Mouse (Mus musculus): ENCODE data around the gene Mroh8. TPM values are rescaled to one million over a fixed set of nuclear protein-coding genes. Genes with fewer than 3 reads are reported as not detected.
A peak's percentile ranks its signal among the peaks of the same experiment; 100 is the strongest.

Gene Mroh8
- total RNA-seq (2021) = under 1 TPM; 0.59 to 0.60 TPM

DNA sequence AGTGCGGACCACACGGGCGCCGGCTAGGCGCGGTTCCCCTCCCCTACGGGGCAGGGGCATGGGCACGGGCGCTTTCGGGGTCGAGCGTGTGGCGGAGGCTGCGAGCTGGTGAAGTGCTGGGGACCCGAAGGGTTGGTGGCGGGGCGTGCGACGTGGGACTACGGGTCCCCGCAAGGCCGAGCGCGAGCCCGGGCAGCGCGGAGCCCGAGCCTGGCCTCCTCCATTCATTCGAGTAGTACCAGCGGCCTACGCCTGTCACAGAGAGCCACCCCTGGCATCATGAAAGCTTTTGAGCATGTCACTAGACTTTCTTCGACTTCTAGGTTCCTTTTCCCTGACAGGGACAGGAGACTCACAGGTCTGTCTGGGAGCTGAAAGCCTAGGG, at the start of gene Mroh8:
TSS of gene Mroh8 (minus strand) at position 134 of the 385 bp plus-strand sequence.
- intact Hi-C loops (cut with DNase I) = no loop called here
- peak; percentile 20 to 77 for DNase-seq (ENCODE audit: extremely low spot score in 1 of 2, low spot score in 2 of 2)

- intact Hi-C loops (cut with DNase I) = no loop called here
- DNase-seq (ENCODE audit: extremely low spot score in 1 of 2, low spot score in 2 of 2) = peak in 1 of 2 experiments; percentile 62
These were observed 49.2 kb upstream of the Mroh8 start for GRCm38 (mm10) chr2:157328570-157328969.

- no peak for DNase-seq (ENCODE audit: extremely low spot score in 1 of 2, low spot score in 2 of 2)
- intact Hi-C loops (cut with DNase I) = no loop called here
These were observed 48.8 kb upstream of the Mroh8 start for GRCm38 (mm10) chr2:157328106-157328505.

- intact Hi-C loops (cut with DNase I) = no loop called here
- no peak for DNase-seq (ENCODE audit: extremely low spot score in 1 of 2, low spot score in 2 of 2)
These were observed 45.9 kb upstream of the Mroh8 start for GRCm38 (mm10) chr2:157325238-157325637.

DNA sequence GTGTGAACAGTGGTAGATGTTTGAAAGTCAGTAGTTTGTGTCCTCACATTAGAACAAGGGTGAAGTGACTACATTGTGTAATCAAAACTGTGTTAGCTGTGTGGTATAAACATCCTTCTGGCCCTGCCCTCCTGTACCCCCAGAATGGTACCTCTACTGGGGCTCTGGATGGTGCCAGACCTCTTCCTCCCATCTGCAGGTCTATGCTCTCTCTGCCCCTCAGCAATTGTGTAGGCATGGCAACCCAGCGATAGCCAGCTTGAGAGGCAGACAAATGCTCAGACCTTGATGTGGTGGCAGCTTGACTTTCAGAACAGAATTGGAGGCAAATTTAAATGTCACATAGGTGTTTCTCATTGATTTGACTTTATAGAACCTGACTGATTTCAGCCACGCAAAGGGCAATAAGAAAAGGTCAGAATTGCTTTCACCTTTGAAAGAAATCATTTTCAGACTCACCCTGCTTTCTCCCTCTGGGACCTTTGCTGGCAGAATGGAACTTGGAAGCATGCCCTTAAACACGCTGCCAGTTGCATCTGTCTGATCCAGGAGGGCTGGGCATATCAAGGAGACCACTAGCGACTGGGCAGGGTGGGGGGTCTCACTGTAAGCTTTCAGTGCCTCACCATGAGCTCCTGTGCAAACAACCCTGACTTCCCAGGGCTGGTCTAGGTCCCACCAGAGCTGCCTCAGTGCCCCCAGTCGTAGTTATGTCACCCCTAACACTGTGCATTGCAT, 42.8 kb upstream of the Mroh8 start:
- intact Hi-C loops (cut with DNase I) = no loop called here
- no peak for DNase-seq (ENCODE audit: extremely low spot score in 1 of 2, low spot score in 2 of 2)

GRCm38 (mm10) chr2:157320886-157321285, 41.5 kb upstream of the Mroh8 start:
- DNase-seq (ENCODE audit: extremely low spot score in 1 of 2, low spot score in 2 of 2) = no peak
- intact Hi-C loops (cut with DNase I) = no loop called here

- intact Hi-C loops (cut with DNase I) = no loop called here
- no peak for DNase-seq (ENCODE audit: extremely low spot score in 1 of 2, low spot score in 2 of 2)
These were observed 40.8 kb upstream of the Mroh8 start for GRCm38 (mm10) chr2:157320135-157320534.

GRCm38 (mm10) chr2:157317220-157317619, 37.9 kb upstream of the Mroh8 start:
- DNase-seq (ENCODE audit: extremely low spot score in 1 of 2, low spot score in 2 of 2) = no peak
- intact Hi-C loops (cut with DNase I) = no loop called here

DNA sequence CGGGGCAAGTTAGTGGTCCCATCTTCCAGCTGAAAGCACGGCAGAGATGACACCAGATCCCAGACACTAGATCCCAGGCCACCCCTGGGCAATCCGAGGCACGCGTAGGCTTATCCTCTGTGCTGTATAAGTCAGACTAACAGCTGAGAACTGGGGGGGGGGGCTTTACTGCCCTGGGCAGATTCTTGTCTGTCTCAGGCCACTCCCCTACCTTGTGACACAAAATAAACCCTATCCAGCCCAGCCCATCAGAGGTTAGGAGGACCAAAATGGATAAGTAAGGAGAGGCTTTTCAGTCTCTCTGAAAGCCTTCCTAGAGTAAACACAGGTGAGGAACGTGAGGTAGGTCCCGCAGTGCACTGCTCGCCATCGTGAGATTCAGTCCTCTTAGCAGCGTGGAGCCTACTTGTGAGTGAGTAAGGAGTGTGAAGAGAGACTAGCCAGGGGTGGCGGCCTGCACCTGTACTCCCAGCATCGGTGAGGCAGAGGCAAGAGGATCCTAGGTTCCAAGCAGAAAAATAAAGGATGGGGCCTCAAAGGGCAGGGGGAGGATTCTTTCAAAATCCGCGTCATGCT, 37.1 kb upstream of the Mroh8 start:
- no peak for DNase-seq (ENCODE audit: extremely low spot score in 1 of 2, low spot score in 2 of 2)
- intact Hi-C loops (cut with DNase I) = no loop called here

DNA sequence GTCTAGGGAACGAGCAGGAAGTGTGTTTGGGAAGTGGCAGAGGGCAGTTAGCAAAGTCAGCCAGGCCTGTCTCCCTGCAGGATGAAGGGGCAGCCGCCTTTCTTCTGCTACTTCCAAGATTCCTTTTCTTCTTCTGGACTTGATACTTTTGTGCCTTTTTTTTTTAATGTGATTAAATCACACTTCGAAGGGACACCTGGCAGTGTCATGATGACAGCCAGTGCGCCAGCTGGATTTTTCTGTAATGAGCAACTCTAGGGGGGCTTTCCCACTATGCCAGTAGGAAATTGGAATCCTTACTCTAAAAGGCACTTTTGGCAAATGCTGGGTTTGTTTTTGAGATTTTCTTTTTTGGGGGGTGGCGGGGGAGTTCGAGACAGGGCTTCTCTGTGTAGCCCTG, 36.1 kb upstream of the Mroh8 start:
- intact Hi-C loops (cut with DNase I) = no loop called here
- DNase-seq (ENCODE audit: extremely low spot score in 1 of 2, low spot score in 2 of 2) = no peak

GRCm38 (mm10) chr2:157314310-157314709, 35.0 kb upstream of the Mroh8 start:
- intact Hi-C loops (cut with DNase I) = no loop called here

DNA sequence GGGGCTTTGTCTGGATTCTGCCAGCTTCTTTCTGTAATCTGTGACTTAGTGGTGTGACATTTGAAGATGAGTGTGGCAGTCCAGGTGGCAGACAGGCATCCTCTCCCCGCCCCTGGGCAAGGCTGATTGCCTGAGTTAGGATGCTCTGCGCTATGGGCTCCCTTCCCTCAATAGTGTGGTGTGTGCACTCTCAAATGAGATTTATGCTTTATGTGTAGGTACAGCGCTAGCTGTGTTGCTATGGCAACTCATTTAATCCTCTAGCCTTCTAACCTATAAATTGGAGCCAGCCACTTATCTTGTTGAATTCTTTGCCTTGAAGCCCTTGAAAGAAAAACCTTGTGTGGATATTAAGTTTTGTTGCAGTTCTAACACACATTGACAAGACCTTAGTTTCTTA, 34.4 kb upstream of the Mroh8 start:
- no peak for DNase-seq (ENCODE audit: extremely low spot score in 1 of 2, low spot score in 2 of 2)
- intact Hi-C loops (cut with DNase I) = no loop called here

More at GRCm38 (mm10) chr2:157314310-157314709, 35.0 kb upstream of the Mroh8 start:
- DNase-seq (ENCODE audit: extremely low spot score in 1 of 2, low spot score in 2 of 2) = no peak

DNA sequence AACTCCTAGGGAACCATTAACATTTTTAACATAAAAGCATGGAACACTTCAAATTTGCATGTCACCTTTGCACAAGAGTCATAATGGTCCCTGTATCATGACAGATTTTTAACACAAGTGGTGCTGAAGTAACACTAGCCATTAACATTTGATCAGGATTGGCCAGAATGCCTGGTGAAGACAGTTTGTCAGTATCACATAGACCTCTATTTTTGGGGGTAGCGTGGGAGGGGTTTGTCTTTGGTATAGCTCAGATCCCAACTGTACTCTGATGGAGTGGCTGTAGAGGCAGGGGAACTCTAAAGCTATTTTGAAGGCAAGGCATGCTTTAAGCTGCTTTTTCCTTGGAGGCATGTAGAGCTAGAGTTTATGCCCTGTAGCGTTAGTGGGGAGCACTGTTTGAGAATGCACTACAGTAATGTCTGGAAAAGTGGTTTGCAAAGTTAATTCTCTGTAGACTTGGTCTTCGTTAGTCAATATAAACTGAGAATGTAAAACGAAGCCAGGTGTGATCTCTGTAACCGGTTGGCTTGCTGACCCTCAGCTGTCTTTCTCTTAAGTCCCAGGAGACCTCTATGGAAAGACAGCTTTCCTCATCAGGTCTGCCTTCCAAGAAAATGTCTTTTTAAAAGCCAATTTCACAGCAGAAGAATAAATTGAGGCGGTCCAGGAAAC, 31.8 kb upstream of the Mroh8 start:
- DNase-seq (ENCODE audit: extremely low spot score in 1 of 2, low spot score in 2 of 2) = no peak
- intact Hi-C loops (cut with DNase I) = no loop called here

DNA sequence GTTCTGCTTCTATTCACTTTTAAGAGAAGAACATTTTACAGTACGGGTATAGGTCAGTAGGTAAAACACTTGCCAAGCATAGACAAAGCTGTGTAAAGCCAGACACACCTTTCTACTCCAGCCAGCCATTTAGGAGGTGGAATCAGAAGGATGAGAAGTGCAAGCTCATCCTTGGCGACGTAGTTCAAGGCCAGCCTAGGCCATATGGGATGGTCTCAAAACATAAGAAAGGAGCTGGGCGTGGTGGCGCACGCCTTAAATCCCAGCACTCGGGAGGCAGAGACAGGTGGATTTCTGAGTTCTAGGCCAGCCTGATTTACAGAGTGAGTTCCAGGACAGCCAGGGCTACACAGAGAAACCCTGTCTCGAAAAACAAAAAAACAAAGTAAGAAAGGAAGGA, 30.3 kb upstream of the Mroh8 start:
- DNase-seq (ENCODE audit: extremely low spot score in 1 of 2, low spot score in 2 of 2) = no peak
- intact Hi-C loops (cut with DNase I) = no loop called here

DNA sequence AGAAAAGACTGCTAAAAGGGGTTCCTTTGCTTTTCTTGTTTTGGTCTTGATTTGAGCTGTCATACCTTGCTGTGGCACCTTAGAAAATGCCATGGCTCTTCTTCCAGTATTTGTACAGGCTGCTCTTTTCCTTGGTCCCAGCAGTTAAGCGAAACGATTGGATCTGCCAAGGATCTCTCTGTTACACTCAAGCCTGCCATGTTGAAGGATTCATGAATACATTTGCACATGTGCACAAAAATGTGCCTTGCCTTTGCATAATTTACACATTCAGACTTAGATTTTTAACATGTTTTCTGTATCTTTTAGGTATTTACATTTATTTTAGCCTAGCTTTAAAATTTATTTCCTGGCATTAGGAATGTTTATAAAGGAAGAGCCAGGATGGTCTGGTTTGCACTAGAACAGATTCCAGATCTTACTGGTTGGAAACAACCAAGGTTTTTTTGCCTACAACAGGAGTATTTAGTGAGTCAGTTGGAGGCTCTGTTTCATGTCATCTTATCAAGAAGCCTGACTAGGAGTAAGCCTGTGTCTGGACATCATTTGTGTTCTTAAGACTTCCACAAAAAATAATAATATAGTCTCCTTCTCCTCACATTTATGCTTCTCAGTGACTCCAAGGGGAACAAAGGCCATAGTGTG, 29.0 kb upstream of the Mroh8 start:
- intact Hi-C loops (cut with DNase I) = no loop called here
- no peak for DNase-seq (ENCODE audit: extremely low spot score in 1 of 2, low spot score in 2 of 2)

DNA sequence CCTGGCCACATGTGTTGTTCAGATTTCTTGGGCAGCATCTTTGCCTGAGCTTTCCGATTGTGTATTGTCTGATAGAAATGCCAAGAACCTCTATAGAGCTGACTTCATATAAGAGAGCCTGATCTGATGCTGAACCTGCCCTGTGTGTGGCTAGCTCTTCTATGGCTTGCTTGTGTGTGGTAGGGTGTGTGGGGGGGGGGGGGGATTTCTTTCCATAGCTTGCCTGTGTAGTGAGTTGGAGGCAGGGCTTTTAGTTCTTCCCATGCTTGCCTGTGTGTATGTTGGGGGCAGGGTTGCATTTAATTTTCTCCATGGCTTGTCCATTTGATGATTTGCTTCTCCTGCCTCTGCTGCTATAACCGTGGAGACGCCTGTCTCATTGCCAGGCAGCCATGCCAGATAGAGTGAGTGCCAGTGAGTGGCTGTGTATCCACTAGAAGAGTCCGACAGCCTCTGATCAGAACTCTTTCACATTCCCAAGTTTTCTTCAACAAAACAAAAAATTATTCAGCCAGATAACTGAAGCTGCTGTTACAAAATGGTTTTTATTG, 28.4 kb upstream of the Mroh8 start:
- DNase-seq (ENCODE audit: extremely low spot score in 1 of 2, low spot score in 2 of 2) = peak in 1 of 2 experiments; percentile 44

DNA sequence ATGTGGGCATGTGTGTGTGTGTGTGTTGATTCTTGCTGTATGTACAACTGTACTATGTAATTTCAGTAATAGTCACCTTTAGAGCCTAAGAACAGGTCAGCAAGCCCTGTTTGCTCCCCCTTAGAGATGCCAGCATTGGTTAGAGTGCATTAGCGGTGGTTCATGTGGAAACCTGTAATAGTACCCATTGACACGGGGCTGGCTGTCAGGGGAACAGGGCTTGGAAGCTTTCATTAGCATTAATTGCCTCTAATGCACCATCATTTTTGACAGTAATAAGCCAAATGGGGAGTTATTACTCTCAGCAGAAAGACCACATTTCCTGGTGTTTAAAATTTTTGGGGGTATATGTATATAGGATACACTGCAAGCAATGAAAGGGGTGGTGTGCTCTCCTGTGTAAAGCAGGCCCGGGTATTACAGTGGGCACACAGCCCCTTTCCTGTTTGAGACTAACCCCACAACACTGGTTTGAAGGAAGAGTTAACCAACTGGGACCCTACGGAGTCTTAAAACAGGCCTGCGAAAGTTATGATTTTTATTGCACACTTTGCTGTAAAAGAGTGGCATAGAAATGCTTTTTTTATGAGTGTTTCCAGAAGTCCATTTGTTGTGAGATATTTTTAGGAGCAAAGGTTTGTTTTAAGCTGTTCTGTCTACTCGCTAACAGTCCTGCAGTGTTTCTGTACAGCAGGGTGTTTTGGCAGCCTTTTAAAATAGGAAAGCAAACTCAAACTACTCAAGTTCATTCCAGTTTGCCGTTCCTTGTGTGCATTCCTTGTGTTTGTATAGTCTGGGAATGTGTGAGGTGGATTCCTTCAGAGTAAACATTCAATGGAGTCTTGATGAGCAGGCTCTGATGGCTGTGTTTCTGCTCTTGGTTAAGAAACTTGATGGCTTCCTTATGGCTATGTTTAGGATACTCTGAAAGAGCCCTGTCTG, 27.0 kb upstream of the Mroh8 start:
- intact Hi-C loops (cut with DNase I) = no loop called here
- no peak for DNase-seq (ENCODE audit: extremely low spot score in 1 of 2, low spot score in 2 of 2)

More for the DNA sequence above, 28.4 kb upstream of the Mroh8 start:
- intact Hi-C loops (cut with DNase I) = no loop called here

DNA sequence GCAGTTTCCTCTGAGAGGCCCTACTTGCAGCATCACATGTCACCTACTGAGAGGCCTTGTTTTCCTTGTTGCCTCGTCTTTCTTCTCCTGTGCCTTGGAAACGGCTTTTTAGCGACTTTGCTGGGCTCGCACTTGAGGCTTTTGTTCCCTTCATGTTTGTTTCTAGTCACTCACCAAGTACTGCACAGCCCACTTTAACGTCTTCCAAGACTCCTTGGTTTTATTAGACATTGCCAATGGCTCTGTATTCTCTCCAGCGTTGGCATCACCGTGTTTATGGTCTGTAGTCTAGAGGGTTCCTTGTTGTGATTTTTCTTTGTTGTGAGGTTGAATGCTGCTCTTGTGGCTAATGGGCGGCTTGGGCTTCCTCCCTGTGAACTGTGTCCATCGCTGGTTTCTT, 23.7 kb upstream of the Mroh8 start:
- intact Hi-C loops (cut with DNase I) = no loop called here
- DNase-seq (ENCODE audit: extremely low spot score in 1 of 2, low spot score in 2 of 2) = peak in 1 of 2 experiments; percentile 46

All from left cerebral cortex, postnatal 10 days (tissue).